In genomic region chr2:163267097-163267496, GRCm38 (mm10) we compare ENCODE assay signal across 20 mouse cellular contexts.
DNase-seq lines count a peak whose midpoint lies in the region; ATAC-seq and TF ChIP-seq lines count a peak whose summit lies in the region.
"Had no signal": no experiment of that assay in that cellular context is flagged by ENCODE, and none has a peak within 500 bp of the region (broad histone marks: within the 10 kb centered on the region; RNA-seq: fewer than 3 reads in every experiment).

No protein-coding gene starts in this region.

- H3K27ac ChIP-seq in bone marrow macrophage, adult 2 months (ENCODE audit: insufficient read depth, low read depth, low read length): peak overlapping the region; percentile 57
- H3K27ac ChIP-seq: embryonic facial prominence, embryonic 13.5 days; embryonic facial prominence, embryonic 15.5 days; forebrain, embryonic 13.5 days; forebrain, embryonic 15.5 days had no signal

- H3K4me1 ChIP-seq in bone marrow macrophage, adult 2 months (ENCODE audit: control insufficient read depth, insufficient read depth, low read length): peaks cover 23% of the 10 kb centered on the region

- DNase-seq in layer of hippocampus, postnatal 10 days (ENCODE audit: low spot score in 2 of 2): no peak
- DNase-seq: adrenal gland, adult 2 months; adrenal gland, postnatal 10 days; adrenal gland, postnatal 25 days; cerebellum, adult 11-12 months; cerebellum, adult 2 months; cerebellum, adult 9-10 months; cerebellum, postnatal 10 days; cerebellum, postnatal 25 days; embryo, embryonic 11 days; forebrain, postnatal 0 days had no signal

- TF ChIP-seq CTCF in bone marrow macrophage, adult 2 months (IDR thresholded peaks at IDR 0.05; ENCODE audit: low read depth, low read length): no peak

- TF ChIP-seq POLR2A in bone marrow macrophage, adult 2 months (IDR thresholded peaks at IDR 0.05; ENCODE audit: borderline replicate concordance, low read depth, low read length): no peak

- no peak overlapping the region for H3K4me3 ChIP-seq in bone marrow macrophage, adult 2 months (ENCODE audit: insufficient read depth, low read length)
- H3K4me3 ChIP-seq: embryonic facial prominence, embryonic 13.5 days; embryonic facial prominence, embryonic 15.5 days; erythroblast, embryonic 14.5 days; forebrain, embryonic 13.5 days; forebrain, embryonic 15.5 days had no signal

- peak; percentile 65 for ATAC-seq in common myeloid progenitor, adult 5-6 weeks (replicated peaks; ENCODE audit: low read depth, poor library complexity, severe bottlenecking)
- 0 out of 2 replicates have a peak, but pooled peaks have one; percentile 46 for ATAC-seq in megakaryocyte progenitor cell, adult 5-6 weeks (replicated peaks; ENCODE audit: poor library complexity)
- no peak for ATAC-seq in erythroid progenitor cell, adult 5-6 weeks (replicated peaks; ENCODE audit: low FRiP score, poor library complexity, severe bottlenecking)
- ATAC-seq: forebrain, embryonic 13.5 days; forebrain, embryonic 15.5 days; forebrain, postnatal 0 days had no signal
